Mouse (Mus musculus) embryonic facial prominence, embryonic 15.5 days (tissue): Measurements from ENCODE around the gene Pkd1l2. TPM values are rescaled to one million over a fixed set of nuclear protein-coding genes. Genes with fewer than 3 reads are reported as not detected.

Experiments
- ATAC-seq: fragments of 200-750 bp; cut with Nextera tagmentation; 2 replicates; pipeline ENCODE4 v1.8.0; 2017; ENCODE audit warnings: low read depth, moderate TSS enrichment; ENCODE audit not compliant: insufficient number of reproducible peaks, low FRiP score, low TSS enrichment
- H3K27ac ChIP-seq: fragments of 300-500 bp; sonication (generic); replicated peaks from 2 replicates; pipeline ENCODE4 v1.5.1; 2015; ENCODE audit warnings: mild to moderate bottlenecking, inconsistent platforms
- H3K27me3 ChIP-seq: fragments of 300-500 bp; sonication (generic); 2 replicates; pipeline ENCODE4 v1.6.1; 2015; ENCODE audit warnings: inconsistent platforms
- H3K36me3 ChIP-seq: fragments of 300-500 bp; sonication (generic); 2 replicates; pipeline ENCODE4 v1.6.1; 2015; ENCODE audit warnings: mild to moderate bottlenecking, inconsistent platforms
- H3K4me1 ChIP-seq: fragments of 300-500 bp; sonication (generic); 2 replicates; pipeline ENCODE4 v1.6.1; 2015; ENCODE audit warnings: inconsistent platforms
- H3K4me2 ChIP-seq: fragments of 300-500 bp; sonication (generic); replicated peaks from 2 replicates; pipeline ENCODE4 v1.6.1; 2015; ENCODE audit warnings: mild to moderate bottlenecking, inconsistent platforms
- H3K4me3 ChIP-seq: fragments of 300-500 bp; sonication (generic); replicated peaks from 2 replicates; pipeline ENCODE4 v1.5.1; 2015; ENCODE audit warnings: mild to moderate bottlenecking, inconsistent platforms
- H3K9ac ChIP-seq: fragments of 300-500 bp; sonication (generic); 2 replicates; pipeline ENCODE4 v1.6.1; 2015; ENCODE audit warnings: inconsistent platforms
- H3K9me3 ChIP-seq: fragments of 300-500 bp; sonication (generic); replicated peaks from 2 replicates; pipeline ENCODE4 v1.6.1; 2016; ENCODE audit warnings: inconsistent platforms
- WGBS: fragments of 180-500 bp; shearing (Covaris S2); methylation state at CpG from one replicate; pipeline ENCODE4 v1.1.7; 2015; 5-methylcytosine and 5-hydroxymethylcytosine counted together
- polyA plus RNA-seq: library from polyadenylated mRNA; unstranded; fragments of >200 nt; fragmentation: Nextera tagmentation; extraction: Ambion mirVana; gene quantifications from 2 replicates; pipeline ENCODE4 v1.2.1, GENCODE M21; 2015

Pkd1l2 gene
- polyA plus RNA-seq, 1 experiment from 2014 or later = 0.31 TPM

DNA sequence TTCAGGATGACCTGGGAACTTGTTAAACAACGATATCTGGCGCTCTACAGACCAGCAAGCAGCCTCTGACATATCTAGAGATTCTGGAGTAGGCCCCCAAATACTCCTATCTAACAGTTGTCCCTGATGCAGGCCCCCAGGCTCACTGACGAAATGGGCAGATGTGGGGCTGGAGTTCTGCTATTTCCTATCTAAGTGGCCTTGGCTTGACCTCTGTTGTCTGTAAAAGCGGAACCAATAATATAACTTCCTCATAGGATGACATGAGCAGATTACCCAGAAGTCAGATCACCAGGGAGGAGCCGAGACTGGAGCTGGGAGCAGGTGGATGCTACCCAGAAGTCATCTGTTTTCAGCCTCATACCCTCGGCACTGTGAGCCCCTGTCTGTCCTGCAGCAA, 27.2 kb downstream of the Pkd1l2 start:
- ATAC-seq = no peak
- Histone ChIP-seq H3K9ac (no peak overlapping the region), H3K27ac (no peak overlapping the region), H3K36me3 (no peaks in the 10 kb centered on the region), H3K4me2 (no peak overlapping the region), H3K9me3 (no peaks in the 10 kb centered on the region), H3K27me3 (no peaks in the 10 kb centered on the region), H3K4me3 (no peak overlapping the region), H3K4me1 (no peaks in the 10 kb centered on the region)
- WGBS = 70% methylated on average over 6 of the region's 6 CpGs

DNA sequence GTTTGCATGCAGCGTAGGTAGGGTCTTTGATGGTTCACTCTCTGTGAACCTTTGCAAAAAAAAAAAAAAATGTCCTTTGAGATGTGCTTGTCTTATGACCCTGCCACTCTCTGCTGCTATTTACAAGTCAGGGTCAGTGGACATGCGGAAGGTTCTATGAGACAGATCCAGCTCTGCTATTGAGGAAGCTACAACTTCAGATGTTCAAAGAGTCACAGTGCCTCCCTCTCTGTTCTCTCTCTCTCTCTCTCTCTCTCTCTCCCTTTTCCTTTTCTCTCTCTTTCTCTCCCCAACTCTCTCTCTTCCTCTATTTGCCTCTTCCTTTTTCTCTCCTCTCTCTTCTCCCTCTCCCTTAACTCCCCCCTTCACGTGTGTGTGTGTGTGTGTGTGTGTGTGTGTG, 28.1 kb downstream of the Pkd1l2 start:
- H3K9ac ChIP-seq = no peak overlapping the region
- WGBS = 89% methylated on average over 3 of the region's 3 CpGs
- ATAC-seq = no peak
- no peak overlapping the region for H3K4me3 ChIP-seq
- no peaks in the 10 kb centered on the region for H3K36me3 ChIP-seq
- no peaks in the 10 kb centered on the region for H3K4me1 ChIP-seq
- no peak overlapping the region for H3K27ac ChIP-seq
- no peaks in the 10 kb centered on the region for H3K27me3 ChIP-seq
- H3K4me2 ChIP-seq = no peak overlapping the region
- no peaks in the 10 kb centered on the region for H3K9me3 ChIP-seq

DNA sequence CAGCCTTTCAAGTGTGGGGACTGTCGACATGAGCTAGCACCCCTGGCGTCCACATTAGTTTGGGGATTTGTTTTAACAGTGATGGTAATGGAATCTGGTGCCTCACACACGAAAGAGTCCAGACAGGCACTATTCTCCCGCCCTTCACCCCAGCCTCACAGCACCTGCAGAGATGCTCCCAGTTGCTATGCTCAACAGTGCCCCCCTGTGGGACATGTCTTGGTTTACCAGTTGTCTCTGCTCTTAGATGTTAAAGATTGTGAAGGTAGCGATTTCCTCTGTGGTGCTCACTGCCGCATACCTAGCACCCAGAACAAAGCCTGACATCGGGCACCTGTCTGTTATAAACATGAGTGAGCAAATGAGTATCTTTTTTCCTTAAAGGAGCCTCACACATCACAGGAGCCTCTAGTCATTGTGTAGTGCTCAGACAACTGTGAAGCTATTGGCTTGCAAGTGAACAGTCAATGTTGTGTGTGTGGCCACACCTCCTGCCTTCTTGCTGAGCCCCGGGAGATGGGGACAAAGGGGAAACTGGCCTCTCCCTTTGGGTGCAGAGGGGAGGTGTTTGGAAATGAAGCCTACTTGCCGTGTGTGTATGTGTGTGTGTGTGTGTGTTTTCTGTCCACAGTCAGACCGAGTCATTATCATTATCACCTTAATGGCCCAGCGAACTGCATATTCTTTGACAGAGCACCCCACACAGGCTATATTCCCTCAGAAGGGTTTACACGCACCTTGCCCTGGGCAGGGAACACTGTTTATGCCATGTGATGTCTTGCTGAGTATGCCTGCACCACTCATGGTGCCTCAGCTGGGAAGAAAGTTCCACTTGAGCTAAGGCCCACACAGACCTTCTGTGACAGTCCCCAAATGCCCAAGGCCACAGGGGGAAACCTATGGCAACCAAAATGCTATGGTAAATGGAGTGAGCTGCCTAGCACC, 28.8 kb downstream of the Pkd1l2 start:
- no peak overlapping the region for H3K9ac ChIP-seq
- no peaks in the 10 kb centered on the region for H3K9me3 ChIP-seq
- H3K27ac ChIP-seq = no peak overlapping the region
- H3K4me1 ChIP-seq = no peaks in the 10 kb centered on the region
- H3K36me3 ChIP-seq = no peaks in the 10 kb centered on the region
- WGBS = 68% methylated on average over 12 of the region's 12 CpGs
- ATAC-seq = no peak
- H3K27me3 ChIP-seq = no peaks in the 10 kb centered on the region
- H3K4me2 ChIP-seq = no peak overlapping the region
- H3K4me3 ChIP-seq = no peak overlapping the region

DNA sequence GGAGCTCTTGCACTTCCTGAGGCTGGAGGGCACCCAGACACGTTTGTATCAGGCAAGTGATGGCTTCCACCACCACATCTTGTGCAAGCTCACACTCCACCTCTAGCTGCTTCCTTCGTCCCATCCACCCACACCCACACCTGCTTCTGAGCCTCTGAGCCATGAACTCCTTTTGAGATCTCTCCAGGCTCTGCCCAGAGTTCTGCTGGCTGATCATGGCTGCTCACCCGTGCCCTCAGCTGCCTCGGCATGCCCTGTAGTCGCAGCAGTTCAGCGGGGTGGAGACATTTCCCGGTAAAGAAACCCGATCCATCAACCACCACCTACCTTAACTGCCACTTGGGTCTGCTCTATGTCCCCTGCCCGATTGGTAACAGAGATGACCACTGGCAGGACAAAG, 30.9 kb downstream of the Pkd1l2 start:
- no peak overlapping the region for H3K4me3 ChIP-seq
- no peaks in the 10 kb centered on the region for H3K9me3 ChIP-seq
- no peak overlapping the region for H3K4me2 ChIP-seq
- 47% methylated on average over 9 of the region's 9 CpGs for WGBS
- H3K27me3 ChIP-seq = no peaks in the 10 kb centered on the region
- H3K9ac ChIP-seq = no peak overlapping the region
- no peak overlapping the region for H3K27ac ChIP-seq
- no peaks in the 10 kb centered on the region for H3K36me3 ChIP-seq
- H3K4me1 ChIP-seq = no peaks in the 10 kb centered on the region
- ATAC-seq = no peak

DNA sequence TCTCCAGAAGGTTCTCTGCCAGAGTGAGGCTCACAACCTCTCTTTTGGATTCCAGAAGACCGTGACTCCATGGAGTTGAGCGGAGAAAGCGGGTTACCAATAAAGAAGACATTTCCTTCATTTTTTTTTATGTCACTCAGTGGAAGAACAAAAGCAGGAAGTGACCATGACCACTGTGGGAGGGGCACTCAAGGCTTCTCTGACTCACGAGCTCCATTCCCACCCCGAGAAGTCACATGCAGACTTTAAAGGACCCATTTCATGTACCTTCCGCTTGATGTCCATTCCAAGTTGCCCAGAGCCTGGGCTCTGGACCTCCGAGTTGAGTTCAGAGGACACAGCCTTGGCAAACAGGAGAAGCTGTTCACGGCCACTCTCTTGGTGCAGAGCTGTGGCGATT, 31.5 kb downstream of the Pkd1l2 start:
- no peaks in the 10 kb centered on the region for H3K4me1 ChIP-seq
- H3K4me2 ChIP-seq = no peak overlapping the region
- no peak for ATAC-seq
- no peak overlapping the region for H3K27ac ChIP-seq
- no peaks in the 10 kb centered on the region for H3K36me3 ChIP-seq
- 81% methylated on average over 9 of the region's 9 CpGs for WGBS
- no peak overlapping the region for H3K4me3 ChIP-seq
- no peaks in the 10 kb centered on the region for H3K27me3 ChIP-seq
- H3K9ac ChIP-seq = no peak overlapping the region
- H3K9me3 ChIP-seq = no peaks in the 10 kb centered on the region

DNA sequence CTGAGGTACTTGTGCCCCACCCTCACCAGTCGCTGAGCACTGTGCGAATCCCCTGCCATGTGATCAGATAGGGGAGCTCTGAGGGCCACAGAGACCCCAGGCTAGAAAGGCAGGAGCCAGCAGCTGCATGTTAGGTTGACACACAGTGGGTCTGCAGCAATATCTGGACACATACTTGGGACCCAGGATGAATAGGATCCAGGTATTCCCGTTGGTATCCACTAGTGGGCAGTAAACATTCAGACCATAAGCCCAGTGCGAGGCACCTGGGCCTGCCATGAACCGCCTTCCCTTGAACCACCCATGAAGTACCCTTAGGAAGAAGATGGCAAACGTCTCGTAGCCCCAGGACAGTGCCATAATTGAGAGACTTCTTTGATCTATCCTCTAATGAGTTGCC, 32.8 kb downstream of the Pkd1l2 start:
- no peaks in the 10 kb centered on the region for H3K27me3 ChIP-seq
- no peaks in the 10 kb centered on the region for H3K9me3 ChIP-seq
- WGBS = 60% methylated on average over 7 of the region's 7 CpGs

DNA sequence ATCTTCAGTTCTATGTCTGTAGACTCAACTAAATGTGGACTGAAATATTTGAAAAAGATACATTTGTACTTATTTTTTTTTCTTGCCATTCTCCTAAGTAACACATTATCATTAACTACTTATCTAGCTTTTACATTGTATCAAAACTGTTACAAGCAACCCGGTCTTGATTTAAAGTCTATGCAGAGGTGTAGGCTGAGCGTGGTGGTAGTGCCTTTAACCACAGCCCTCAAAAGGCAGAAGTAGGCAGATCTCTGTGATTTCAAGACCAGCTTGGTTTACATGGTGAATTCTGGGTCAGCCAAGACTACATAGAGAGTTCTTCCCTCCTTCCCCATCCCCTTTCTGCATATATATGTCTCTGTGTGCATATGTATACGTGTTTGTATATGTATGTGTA, 38.7 kb downstream of the Pkd1l2 start:
- H3K36me3 ChIP-seq = no peaks in the 10 kb centered on the region
- H3K27me3 ChIP-seq = no peaks in the 10 kb centered on the region
- ATAC-seq = no peak
- H3K9me3 ChIP-seq = no peaks in the 10 kb centered on the region
- H3K4me1 ChIP-seq = no peaks in the 10 kb centered on the region
- no peak overlapping the region for H3K4me2 ChIP-seq
- H3K4me3 ChIP-seq = no peak overlapping the region
- no peak overlapping the region for H3K27ac ChIP-seq
- H3K9ac ChIP-seq = no peak overlapping the region
- 81% methylated on average over 3 of the region's 3 CpGs for WGBS

More for the DNA sequence above, 32.8 kb downstream of the Pkd1l2 start:
- ATAC-seq = no peak
- Histone ChIP-seq H3K4me3 (no peak overlapping the region), H3K9ac (no peak overlapping the region), H3K4me1 (no peaks in the 10 kb centered on the region), H3K4me2 (no peak overlapping the region), H3K27ac (no peak overlapping the region), H3K36me3 (no peaks in the 10 kb centered on the region)

DNA sequence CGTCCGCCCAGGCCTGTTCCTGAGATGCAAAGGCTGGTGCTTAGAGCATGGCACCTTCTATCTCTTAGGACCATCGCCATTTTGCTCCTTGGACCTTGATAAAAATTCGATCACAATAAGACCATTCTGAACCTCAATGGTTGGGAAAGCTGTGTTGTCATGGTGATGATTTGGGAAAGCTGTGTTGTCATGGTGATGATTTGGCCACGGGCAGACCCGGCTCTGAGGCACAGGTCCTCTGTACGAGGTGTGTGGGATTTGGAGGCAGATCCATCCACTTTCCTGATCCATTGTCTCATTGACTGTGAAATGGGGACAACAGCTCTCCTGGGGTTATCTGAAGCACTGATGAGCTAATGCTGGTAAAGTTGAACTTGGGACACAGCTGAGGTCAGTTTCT, 42.4 kb downstream of the Pkd1l2 start:
- no peak overlapping the region for H3K9ac ChIP-seq
- H3K27me3 ChIP-seq = no peaks in the 10 kb centered on the region
- no peak overlapping the region for H3K4me2 ChIP-seq
- H3K27ac ChIP-seq = no peak overlapping the region
- no peaks in the 10 kb centered on the region for H3K9me3 ChIP-seq
- ATAC-seq = no peak
- no peaks in the 10 kb centered on the region for H3K4me1 ChIP-seq
- H3K36me3 ChIP-seq = no peaks in the 10 kb centered on the region
- no peak overlapping the region for H3K4me3 ChIP-seq
- 68% methylated on average over 7 of the region's 7 CpGs for WGBS

DNA sequence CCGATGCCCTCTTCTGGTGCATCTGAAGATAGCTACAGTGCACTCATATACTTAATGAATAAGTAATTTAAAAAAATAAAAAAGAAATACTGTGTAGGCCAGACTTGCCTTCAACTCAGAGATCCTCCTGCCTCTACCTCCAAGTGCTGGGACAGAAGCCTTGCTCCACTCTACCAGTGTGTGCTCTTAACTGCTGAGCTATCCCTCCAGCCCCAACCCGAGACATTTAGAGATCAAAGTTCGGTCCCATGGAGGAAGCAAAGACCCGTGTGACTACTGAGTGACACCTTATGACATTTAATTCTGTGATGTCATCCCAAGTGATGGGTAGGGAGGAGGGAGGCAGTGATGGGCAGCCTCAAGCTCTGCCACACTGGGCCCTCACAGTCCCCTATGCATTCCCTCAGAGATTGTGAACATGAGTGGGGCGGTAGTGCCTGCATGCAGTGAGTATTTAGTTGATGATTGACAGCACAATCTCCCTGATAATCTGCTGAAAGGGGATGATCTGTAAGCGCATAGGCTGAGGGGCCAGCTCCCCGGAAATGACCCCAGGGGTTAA, 44.8 kb downstream of the Pkd1l2 start:
- Histone ChIP-seq H3K9me3 (no peaks in the 10 kb centered on the region), H3K4me3 (no peak overlapping the region), H3K27me3 (no peaks in the 10 kb centered on the region), H3K27ac (no peak overlapping the region), H3K4me1 (no peaks in the 10 kb centered on the region), H3K36me3 (no peaks in the 10 kb centered on the region), H3K4me2 (no peak overlapping the region), H3K9ac (no peak overlapping the region)
- WGBS = 76% methylated on average over 7 of the region's 7 CpGs
- ATAC-seq = no peak

DNA sequence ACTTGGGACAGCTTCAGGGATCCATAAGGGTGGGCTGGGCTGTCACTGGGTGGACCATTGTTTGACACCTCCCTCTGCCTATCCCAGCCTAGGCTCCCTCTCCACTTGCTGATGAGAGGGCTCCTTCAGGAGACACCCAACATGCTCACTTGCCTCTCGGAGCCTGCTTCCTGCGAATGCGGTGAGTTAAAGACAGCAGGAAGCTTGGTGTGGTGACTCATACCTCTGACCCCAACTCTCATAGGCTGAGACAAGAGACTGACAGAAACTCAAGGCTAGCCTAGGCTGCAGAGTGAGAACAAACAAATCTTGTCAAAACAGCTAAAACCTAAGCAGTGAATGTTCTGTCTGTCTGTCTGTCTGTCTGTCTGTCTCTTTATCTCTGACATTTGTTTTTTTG, 48.9 kb downstream of the Pkd1l2 start:
- H3K27me3 ChIP-seq = no peaks in the 10 kb centered on the region
- ATAC-seq = no peak
- H3K4me1 ChIP-seq = no peaks in the 10 kb centered on the region
- no peak overlapping the region for H3K4me2 ChIP-seq
- H3K4me3 ChIP-seq = no peak overlapping the region
- H3K9me3 ChIP-seq = no peaks in the 10 kb centered on the region
- no peak overlapping the region for H3K9ac ChIP-seq
- H3K36me3 ChIP-seq = no peaks in the 10 kb centered on the region
- 71% methylated on average over 3 of the region's 3 CpGs for WGBS
- no peak overlapping the region for H3K27ac ChIP-seq

DNA sequence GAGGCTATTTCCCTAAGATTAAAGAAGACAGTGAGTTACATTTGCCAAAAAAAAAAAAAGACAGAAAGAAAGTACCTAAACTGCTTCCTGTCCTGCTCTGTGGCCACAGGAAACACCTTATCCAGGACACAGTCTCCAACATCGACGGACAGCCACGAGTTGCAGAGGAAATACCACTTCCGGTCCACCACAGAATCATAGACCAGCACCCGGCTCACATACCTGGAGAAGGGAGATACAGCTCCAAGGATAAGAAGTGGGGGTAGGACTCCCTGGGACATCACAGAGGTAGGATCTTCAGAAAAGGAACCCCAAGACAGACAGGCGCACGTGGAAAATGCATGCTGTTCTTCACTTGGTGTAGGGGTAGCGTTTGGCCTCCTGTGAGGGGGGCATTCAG, 49.6 kb downstream of the Pkd1l2 start:
- ATAC-seq = no peak
- H3K9ac ChIP-seq = no peak overlapping the region
- H3K36me3 ChIP-seq = no peaks in the 10 kb centered on the region
- no peaks in the 10 kb centered on the region for H3K4me1 ChIP-seq
- H3K4me3 ChIP-seq = no peak overlapping the region
- H3K9me3 ChIP-seq = no peaks in the 10 kb centered on the region
- H3K27me3 ChIP-seq = no peaks in the 10 kb centered on the region
- H3K4me2 ChIP-seq = no peak overlapping the region
- WGBS = 72% methylated on average over 8 of the region's 8 CpGs
- no peak overlapping the region for H3K27ac ChIP-seq

DNA sequence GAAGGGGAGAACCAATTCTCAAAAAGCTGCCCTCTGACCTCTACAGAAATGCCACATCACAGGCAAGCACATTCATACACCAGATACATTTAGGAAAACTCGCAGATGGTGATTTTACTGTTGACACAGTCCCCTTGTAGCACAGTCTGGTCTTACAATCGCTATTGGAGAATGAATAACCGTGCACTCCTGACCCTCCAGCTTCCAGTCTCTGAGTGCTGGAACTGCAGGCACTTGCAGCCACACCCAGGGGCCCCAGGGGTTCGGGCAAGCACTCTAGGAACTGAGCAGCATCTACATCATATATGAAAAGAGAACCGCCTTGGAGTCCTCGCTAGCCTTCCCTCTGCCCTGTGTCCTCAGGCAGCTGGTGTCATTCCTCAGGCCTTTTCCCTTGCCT, 50.8 kb downstream of the Pkd1l2 start:
- Histone ChIP-seq H3K9ac (no peak overlapping the region), H3K4me2 (no peak overlapping the region), H3K27me3 (no peaks in the 10 kb centered on the region), H3K27ac (no peak overlapping the region), H3K36me3 (no peaks in the 10 kb centered on the region), H3K4me1 (no peaks in the 10 kb centered on the region), H3K9me3 (no peaks in the 10 kb centered on the region), H3K4me3 (no peak overlapping the region)
- no peak for ATAC-seq
- 64% methylated on average over 6 of the region's 6 CpGs for WGBS
